Mouse (Mus musculus): ENCODE measurements around the gene Olfr1395. TPM values are rescaled to one million over a fixed set of nuclear protein-coding genes. Genes with fewer than 3 reads are reported as not detected.
"Not testable (repeated sequence)": the region's sequence is repeated elsewhere in the genome, so short reads cannot be mapped to it uniquely, and the experiment has no call there.

Olfr1395 gene
- polyA plus RNA-seq, 1 experiment from 2014 or later, result not detected

GRCm38 (mm10) chr11:49114158-49114557, 27.9 kb upstream of the Olfr1395 start:
- Histone ChIP-seq H3K9me3 (no peaks in the 10 kb centered on the region), H3K4me2 (replicated peaks) (no peak overlapping the region), H3K36me3 (no peaks in the 10 kb centered on the region), H3K27me3 (no peaks in the 10 kb centered on the region), H3K4me3 (replicated peaks) (no peak overlapping the region), H3K4me1 (replicated peaks) (no peaks in the 10 kb centered on the region), H3K27ac (no peak overlapping the region), H3K9ac (replicated peaks) (no peak overlapping the region)
- WGBS, result 70% methylated on average over 2 of the region's 2 CpGs
- ATAC-seq, result no peak

DNA sequence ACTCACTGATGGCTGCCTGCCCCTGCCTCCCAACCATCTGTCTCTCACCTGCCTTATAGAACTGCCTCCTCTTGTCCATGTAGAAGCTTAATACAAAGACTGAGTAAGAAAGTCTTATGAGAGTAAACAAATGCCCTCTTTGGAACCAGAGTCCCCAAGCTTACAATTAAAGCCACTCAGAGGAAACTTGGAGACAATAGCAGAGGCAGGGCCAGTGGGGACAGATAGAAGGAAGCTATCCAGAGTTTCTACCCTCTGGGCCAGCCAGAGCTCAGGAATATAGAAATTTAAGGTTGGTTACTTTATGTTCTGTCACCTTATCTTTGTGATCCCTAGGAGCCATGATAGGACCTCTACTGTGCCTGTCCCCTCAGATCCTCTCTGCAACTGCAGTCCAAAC, 27.3 kb upstream of the Olfr1395 start, which contains the start of gene Olfr1396:
Olfr1396 (minus strand) TSS at position 101 of the 400 bp plus-strand sequence.
- H3K9ac ChIP-seq (replicated peaks), result no peak within 1 kb of the TSS
- H3K9me3 ChIP-seq, result no peaks in the 10 kb centered on the region
- H3K4me2 ChIP-seq (replicated peaks), result no peak within 1 kb of the TSS
- no peaks in the 10 kb centered on the region for H3K27me3 ChIP-seq
- no peaks in the 10 kb centered on the region for H3K4me1 ChIP-seq (replicated peaks)
- H3K4me3 ChIP-seq (replicated peaks), result no peak within 1 kb of the TSS
- H3K27ac ChIP-seq, result no peak within 1 kb of the TSS
- no peak for ATAC-seq
- H3K36me3 ChIP-seq, result no peaks in the 10 kb centered on the region

DNA sequence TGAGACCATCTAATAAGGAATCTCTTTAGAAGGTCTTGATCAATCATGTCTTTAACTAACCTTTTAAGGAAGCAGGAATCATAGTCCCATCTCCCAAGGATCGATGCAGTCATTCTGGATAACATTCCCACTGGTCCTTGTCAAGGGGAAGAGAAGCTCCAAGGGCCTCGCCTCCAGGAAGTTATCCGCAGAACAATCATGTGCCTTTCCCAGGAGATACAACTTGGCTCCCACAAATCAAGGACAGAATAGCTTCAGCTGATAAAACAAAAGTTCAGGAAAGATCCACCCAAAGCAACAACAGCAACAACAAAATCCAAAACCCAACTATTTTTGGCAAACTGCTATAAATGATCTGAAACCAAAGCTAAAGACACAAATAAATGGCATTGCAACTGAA, 22.4 kb upstream of the Olfr1395 start:
- Histone ChIP-seq H3K4me2 (replicated peaks) (no peak overlapping the region), H3K9ac (replicated peaks) (no peak overlapping the region), H3K9me3 (no peaks in the 10 kb centered on the region), H3K36me3 (no peaks in the 10 kb centered on the region), H3K27me3 (no peaks in the 10 kb centered on the region), H3K27ac (no peak overlapping the region), H3K4me3 (replicated peaks) (no peak overlapping the region), H3K4me1 (replicated peaks) (no peaks in the 10 kb centered on the region)
- WGBS, result 93% methylated on average over 3 of the region's 3 CpGs
- no peak for ATAC-seq

GRCm38 (mm10) chr11:49124169-49124568, 17.9 kb upstream of the Olfr1395 start:
- Histone ChIP-seq H3K4me3 (replicated peaks) (no peak overlapping the region), H3K36me3 (no peaks in the 10 kb centered on the region), H3K27ac (no peak overlapping the region), H3K4me2 (replicated peaks) (no peak overlapping the region), H3K4me1 (replicated peaks) (no peaks in the 10 kb centered on the region), H3K9ac (replicated peaks) (no peak overlapping the region), H3K27me3 (no peaks in the 10 kb centered on the region), H3K9me3 (no peaks in the 10 kb centered on the region)
- ATAC-seq, result no peak
- WGBS, result 91% methylated on average over 2 of the region's 2 CpGs

GRCm38 (mm10) chr11:49154077-49154476, 12.0 kb downstream of the Olfr1395 start, which contains the start of gene Olfr1394:
TSS of gene Olfr1394 (plus strand) at chr11:49154377.
- WGBS, result 93% methylated on average over 1 of the region's 1 CpGs
- H3K4me3 ChIP-seq (replicated peaks), result no peak within 1 kb of the TSS
- H3K9me3 ChIP-seq, result no peaks in the 10 kb centered on the region
- H3K4me1 ChIP-seq (replicated peaks), result no peaks in the 10 kb centered on the region
- no peaks in the 10 kb centered on the region for H3K27me3 ChIP-seq
- no peaks in the 10 kb centered on the region for H3K36me3 ChIP-seq
- no peak within 1 kb of the TSS for H3K9ac ChIP-seq (replicated peaks)
- H3K4me2 ChIP-seq (replicated peaks), result no peak within 1 kb of the TSS
- ATAC-seq, result no peak
- no peak within 1 kb of the TSS for H3K27ac ChIP-seq

DNA sequence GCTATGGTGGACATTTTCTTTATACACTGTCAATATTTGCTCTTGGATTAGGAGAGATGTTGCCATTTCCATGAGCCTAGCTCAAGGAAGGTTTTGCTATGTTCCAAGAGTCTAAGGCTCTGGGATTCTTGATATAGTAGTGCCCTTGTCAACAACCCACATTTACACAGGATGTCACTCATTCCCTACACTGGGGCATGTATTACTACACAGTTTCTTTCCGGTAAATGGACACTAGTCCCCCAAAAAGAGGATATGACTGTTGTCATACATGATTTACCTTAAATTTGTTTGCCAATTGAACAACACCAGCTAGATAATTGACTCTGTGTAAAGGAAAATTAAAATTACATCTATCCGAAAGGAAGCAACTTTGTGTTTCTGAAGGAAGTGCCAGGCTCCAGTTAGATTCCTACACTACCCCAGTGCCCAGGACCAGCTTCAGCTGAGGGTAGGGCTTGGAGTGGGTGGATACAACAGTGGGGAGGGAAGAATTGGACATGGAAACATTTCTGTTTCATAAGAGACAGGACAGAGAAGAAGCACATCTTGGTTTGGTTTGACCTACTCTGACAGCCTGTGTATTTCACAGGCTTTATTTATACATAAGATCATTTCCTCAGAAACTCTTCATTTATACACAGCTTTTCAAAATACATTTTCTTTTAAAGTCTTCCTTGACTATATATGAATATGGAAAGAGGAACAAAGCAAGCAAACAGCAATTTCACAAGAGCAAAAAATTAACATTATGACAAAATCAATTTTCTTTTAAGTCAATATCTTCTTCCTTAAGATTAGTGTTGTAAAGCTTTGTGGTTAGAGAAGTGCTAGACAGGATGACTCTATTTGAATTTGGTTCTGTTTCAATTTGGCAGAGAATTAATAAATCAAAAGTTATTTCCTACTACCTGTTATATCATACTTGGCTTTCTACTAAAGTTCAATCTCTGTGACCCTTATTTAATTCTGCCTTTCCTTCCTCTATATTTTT, 15.0 kb downstream of the Olfr1395 start:
- no peak overlapping the region for H3K4me3 ChIP-seq (replicated peaks)
- WGBS, result 91% methylated on average over 2 of the region's 2 CpGs
- no peaks in the 10 kb centered on the region for H3K27me3 ChIP-seq
- H3K9ac ChIP-seq (replicated peaks), result no peak overlapping the region
- no peak overlapping the region for H3K4me2 ChIP-seq (replicated peaks)
- H3K36me3 ChIP-seq, result no peaks in the 10 kb centered on the region
- ATAC-seq, result no peak
- no peak overlapping the region for H3K27ac ChIP-seq
- no peaks in the 10 kb centered on the region for H3K9me3 ChIP-seq
- no peaks in the 10 kb centered on the region for H3K4me1 ChIP-seq (replicated peaks)

- peak overlapping the region; percentile 57 for H3K9ac ChIP-seq (replicated peaks)
- H3K27ac ChIP-seq, result no peak overlapping the region
- ATAC-seq, result peak; percentile 85
- H3K36me3 ChIP-seq, result no peaks in the 10 kb centered on the region
- peaks cover 8% of the 10 kb centered on the region for H3K4me1 ChIP-seq (replicated peaks)
- peak overlapping the region; percentile 74 for H3K4me2 ChIP-seq (replicated peaks)
- WGBS, result 8% methylated on average over 49 of the region's 50 CpGs
- peak overlapping the region; percentile 43 for H3K4me3 ChIP-seq (replicated peaks)
- peaks cover 22% of the 10 kb centered on the region for H3K27me3 ChIP-seq
- H3K9me3 ChIP-seq, result peaks cover 3% of the 10 kb centered on the region; the same call in 1 of the 2 replicates
Measured at GRCm38 (mm10) chr11:49168839-49169611, 27.0 kb downstream of the Olfr1395 start.

GRCm38 (mm10) chr11:49170576-49170975, 28.5 kb downstream of the Olfr1395 start:
- H3K4me3 ChIP-seq (replicated peaks), result no peak overlapping the region
- H3K4me1 ChIP-seq (replicated peaks), result peaks cover 8% of the 10 kb centered on the region
- H3K36me3 ChIP-seq, result no peaks in the 10 kb centered on the region
- ATAC-seq, result no peak
- WGBS, result 91% methylated on average over 4 of the region's 4 CpGs
- peaks cover 22% of the 10 kb centered on the region for H3K27me3 ChIP-seq
- no peak overlapping the region for H3K4me2 ChIP-seq (replicated peaks)
- no peak overlapping the region for H3K27ac ChIP-seq
- peaks cover 3% of the 10 kb centered on the region; the same call in 1 of the 2 replicates for H3K9me3 ChIP-seq
- H3K9ac ChIP-seq (replicated peaks), result no peak overlapping the region

DNA sequence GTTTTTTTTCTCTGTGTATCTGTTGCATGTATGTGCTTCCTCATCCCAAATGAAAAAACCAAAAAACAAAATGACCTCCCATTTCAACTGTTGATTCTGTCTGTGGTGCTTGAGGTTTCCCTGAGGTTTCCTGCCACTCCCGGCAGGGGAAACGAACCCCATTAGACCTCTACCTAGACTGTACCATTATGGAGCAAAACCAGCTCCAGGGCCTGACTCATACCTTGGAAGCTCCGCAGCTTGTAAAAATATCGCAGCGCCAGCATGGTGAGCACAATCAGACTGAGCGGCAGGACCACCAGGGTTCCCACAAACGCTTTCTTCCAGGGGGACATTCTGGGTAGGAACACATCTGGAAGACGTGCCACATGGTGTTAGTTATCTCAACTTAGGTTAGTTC, 33.3 kb downstream of the Olfr1395 start:
- ATAC-seq, result no peak
- Histone ChIP-seq H3K36me3 (no peaks in the 10 kb centered on the region), H3K4me2 (replicated peaks) (no peak overlapping the region), H3K9ac (replicated peaks) (no peak overlapping the region), H3K9me3 (no peaks in the 10 kb centered on the region), H3K27ac (no peak overlapping the region), H3K4me3 (replicated peaks) (no peak overlapping the region), H3K4me1 (replicated peaks) (no peaks in the 10 kb centered on the region), H3K27me3 (peaks cover 3% of the 10 kb centered on the region; the same call in 1 of the 2 replicates)
- 92% methylated on average over 8 of the region's 8 CpGs for WGBS

DNA sequence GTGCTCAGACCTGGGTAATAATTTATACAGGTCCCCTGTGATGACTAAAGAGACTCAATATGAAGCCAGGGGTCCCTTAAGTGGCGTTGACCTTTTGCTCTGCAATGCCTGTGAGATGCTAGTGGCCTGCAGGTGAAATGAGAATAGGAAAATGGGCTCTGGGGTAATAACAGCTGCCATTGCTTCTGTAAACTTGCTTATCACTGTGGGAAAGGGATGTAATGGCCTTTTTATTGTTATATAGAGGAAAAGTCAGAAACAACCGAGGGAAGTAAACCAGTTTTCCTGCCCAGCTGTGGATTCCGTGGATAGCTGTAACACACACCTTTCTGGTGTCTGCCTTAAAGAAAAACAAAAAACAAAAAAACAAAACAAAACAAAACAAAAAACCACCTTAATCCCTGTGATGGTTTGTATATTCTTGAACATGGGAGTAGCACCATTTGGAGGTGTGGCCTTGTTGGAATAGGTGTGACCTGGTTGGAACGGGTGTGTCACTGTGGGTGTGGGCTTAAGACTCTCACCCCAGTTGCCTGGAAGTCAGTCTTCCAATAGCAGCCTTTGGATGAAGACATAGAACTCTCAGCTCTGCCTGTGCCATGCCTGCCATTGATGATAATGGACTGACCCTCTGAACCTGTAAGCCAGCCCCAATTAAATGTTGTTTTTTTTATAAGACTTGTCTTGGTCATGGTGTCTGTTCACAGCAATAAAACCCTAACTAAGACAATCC, 34.1 kb downstream of the Olfr1395 start:
- H3K4me1 ChIP-seq (replicated peaks); ATAC-seq; H3K36me3 ChIP-seq; H3K27ac ChIP-seq; H3K9me3 ChIP-seq; H3K4me2 ChIP-seq (replicated peaks); H3K27me3 ChIP-seq; H3K4me3 ChIP-seq (replicated peaks); H3K9ac ChIP-seq (replicated peaks): not testable (repeated sequence)
- 87% methylated on average over 4 of the region's 4 CpGs for WGBS

DNA sequence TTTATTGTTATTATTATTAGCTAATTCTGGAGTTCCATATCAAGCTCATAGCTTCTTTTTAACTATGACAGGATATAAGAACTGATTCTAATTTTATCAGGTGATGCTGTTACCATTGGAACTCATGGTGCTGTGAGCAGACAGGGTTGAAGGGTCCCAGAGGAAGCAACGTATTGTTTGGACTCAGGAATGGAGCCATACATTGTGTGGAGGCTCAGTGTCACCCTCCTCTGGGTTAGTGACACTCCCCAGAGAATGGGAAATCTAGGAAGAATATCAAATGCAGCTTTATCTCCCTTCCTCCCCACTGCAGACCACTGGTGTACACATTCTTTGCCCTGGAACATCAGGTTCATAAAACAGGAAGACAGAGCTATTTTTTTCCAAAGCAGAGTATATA, 41.1 kb downstream of the Olfr1395 start:
- no peak overlapping the region for H3K4me3 ChIP-seq (replicated peaks)
- no peaks in the 10 kb centered on the region for H3K27me3 ChIP-seq
- no peak overlapping the region for H3K4me2 ChIP-seq (replicated peaks)
- H3K9ac ChIP-seq (replicated peaks), result no peak overlapping the region
- H3K9me3 ChIP-seq, result no peaks in the 10 kb centered on the region
- no peak overlapping the region for H3K27ac ChIP-seq
- WGBS, result 78% methylated on average over 1 of the region's 1 CpGs
- no peaks in the 10 kb centered on the region for H3K36me3 ChIP-seq
- ATAC-seq, result no peak
- no peaks in the 10 kb centered on the region for H3K4me1 ChIP-seq (replicated peaks)

All from midbrain, embryonic 13.5 days (tissue).